Mouse (Mus musculus) lung, postnatal 14 days (tissue): ENCODE data around the gene Bmpr2.

Source experiments
- DNase-seq: peaks from one replicate; pipeline ENCODE4 v3.0.0; 2021

Gene Bmpr2

DNA sequence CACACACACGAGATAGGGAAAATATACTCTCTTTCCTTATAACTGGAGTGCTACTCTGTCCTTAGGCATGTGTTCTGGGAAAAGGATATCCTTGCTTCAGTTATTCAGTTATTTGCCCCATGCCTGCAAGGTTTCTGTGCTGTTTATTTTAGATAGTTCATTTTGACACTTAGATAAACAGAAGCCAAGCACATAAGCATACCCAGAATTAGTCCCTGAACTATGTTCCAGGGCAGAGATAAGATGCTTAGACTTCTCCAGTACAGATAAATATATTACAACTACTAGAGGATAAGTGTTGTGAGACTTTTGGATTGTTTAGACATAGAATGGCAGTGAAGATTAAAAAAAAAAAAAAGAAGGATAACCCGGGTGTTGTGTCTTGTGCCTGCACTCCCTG, 41.2 kb downstream of the Bmpr2 start:
- no peak for DNase-seq

DNA sequence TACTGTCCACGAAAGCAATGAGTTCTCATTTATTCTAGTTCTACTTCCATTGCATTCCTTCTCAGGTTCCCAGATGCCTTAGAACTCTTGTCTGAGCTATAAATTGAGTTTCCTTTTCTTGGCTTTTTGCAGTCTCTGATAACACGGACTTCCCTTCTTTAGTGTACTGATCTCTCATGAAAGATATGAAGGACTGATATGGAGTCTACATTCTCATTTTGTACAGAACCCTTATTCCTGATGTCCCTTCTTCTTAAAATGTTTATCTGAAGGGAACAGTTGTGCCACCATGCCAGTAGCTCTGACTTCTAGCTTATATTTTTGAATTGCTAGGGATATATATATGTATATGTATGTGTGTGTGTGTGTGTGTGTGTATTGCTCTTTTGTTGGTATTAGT, 46.7 kb downstream of the Bmpr2 start:
- DNase-seq = no peak

DNA sequence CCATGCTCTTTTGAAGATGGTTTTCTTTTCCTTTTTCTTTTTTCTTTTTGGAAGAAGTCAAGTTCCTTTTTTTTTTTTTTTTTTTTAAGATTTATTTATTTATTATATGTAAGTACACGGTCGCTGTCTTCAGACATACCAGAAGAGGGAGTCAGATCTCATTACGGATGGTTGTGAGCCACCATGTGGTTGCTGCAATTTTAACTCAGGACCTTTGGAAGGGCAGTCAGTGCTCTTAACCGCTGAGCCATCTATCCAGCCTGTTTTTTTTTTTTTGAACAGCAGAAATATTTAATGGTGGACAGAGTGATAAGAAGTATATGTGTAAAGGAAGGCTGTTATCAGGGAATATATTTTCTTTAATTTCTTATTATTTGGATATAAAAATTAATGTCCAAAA, 49.6 kb downstream of the Bmpr2 start:
- no peak for DNase-seq

DNA sequence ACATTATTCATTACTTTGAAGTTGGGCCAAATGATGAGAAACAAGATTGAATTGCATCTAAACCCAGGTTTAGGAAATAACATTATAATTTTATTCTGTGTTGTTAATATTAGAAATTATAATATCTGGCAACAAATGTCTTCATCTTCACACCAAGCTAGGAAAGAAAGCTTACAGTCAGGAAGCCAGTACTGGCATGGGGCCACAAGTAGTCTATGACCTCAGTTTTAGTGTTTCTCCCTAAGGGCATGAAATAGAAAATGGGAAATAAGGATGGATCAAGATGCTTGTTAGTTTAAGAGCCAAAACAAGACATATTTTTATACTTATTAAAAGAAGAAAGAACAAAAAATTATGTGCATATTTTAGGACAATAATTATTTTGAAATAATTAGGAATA, 62.2 kb downstream of the Bmpr2 start:
- peak; percentile 48 for DNase-seq

DNA sequence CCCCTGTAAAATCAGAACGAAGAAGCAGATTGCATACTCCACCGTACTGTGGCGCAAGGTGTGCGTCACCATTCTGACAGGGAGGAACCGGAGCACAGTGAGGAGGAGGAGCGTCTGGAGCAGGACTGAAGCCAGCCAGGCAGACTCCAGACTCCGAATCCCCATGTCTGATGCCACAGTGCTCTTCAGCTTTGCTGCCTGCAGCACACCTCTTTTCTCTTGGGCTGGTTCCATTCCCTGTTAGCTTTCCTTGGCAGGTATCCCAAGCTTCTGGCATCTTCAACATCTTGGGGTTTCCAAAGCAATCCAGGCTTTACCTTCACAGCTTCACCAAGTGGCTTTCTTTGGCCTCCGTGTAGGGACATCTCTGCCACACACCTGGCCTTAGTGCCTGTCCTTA, 63.4 kb downstream of the Bmpr2 start:
- DNase-seq = no peak

DNA sequence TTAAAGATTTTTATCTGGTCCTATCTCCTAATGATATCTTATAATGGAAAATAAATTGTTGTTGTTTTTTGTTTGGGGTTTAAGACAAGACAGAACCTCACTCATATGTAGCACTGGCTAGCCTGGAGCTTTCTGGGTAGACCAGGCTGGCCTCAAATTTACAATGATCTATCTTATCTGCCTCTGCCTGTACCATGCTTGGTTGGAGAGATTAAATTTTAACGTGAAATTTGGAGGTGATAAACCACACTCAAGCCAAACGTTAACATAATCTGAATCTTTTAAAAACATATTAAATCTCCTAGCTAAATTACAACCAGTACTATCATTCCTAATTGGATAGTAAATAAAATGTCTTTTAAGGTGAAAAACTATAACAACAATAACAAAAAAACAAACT, 66.2 kb downstream of the Bmpr2 start:
- DNase-seq = no peak

DNA sequence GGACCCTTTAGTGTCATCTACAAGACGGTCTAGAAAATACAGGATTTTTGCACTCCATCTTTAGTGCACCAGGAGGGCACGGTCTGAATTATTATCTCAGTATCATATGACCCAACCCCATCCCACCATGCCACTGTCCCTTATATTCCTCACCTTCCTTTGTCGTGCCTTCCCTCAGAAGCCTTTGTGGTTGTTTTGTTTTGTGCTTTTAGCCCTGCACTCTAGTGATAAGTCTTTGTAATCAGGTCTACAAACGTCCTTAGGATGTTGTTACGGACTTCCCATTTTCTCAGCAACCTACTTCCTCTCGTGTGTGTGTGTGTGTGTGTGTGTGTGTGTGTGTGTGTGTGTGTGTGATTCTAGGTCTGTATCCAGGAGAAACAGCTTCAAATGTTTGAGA, 67.0 kb downstream of the Bmpr2 start:
- DNase-seq = no peak

DNA sequence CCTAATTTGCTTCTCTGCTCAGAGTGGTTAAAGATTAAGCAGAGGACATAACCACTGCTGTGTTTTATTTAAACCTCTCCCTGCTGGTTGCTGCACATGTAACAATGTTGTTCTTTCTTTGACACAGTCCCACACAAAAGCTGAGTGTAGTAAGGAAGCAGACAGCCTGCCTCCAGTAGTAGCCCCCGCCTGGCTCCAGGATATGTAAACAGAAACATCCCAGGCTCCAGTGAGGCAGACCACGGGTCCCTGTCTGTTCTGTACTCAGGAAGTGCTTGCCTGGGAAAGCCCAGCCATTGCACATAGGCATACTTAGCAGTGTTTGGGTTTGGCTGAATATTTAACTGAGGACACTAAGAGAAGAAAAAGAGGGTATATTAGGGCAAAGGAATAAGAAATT, 70.5 kb downstream of the Bmpr2 start:
- peak; percentile 68 for DNase-seq

DNA sequence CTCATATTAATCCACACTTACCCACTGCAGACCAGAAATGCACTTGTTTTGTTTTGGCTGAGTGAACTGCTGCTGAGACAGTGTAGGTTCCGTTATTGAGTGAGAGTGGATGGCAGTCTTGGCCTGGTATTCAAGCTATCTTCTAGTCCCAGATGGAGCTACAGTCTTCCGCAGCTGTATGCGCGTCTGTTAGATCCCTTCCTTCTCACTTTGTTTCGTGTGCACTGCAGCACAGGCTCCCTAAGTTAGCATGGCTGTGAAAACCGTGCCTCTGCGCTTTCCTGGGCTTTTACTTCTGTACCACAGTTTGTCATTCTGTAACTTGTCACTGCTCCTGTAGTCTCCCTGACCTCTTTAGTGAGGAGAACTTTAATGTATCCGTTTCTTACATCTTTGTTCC, 85.1 kb downstream of the Bmpr2 start:
- no peak for DNase-seq

DNA sequence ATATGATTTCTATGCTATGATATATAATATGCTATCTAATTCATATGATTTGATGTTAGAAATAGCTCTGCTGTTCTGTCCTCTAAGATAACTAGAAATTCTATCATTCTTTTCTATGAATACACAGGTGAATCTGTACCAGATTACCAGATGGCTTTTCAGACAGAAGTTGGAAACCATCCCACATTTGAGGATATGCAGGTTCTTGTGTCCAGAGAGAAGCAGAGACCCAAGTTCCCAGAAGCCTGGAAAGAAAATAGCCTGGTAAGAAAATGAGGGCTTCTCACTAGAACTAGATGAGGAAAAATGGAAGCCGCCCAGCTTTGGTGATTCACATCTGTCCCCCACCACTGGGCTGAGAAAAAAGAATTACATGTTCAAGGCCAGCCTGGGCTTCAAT, 95.8 kb downstream of the Bmpr2 start:
- no peak for DNase-seq

DNA sequence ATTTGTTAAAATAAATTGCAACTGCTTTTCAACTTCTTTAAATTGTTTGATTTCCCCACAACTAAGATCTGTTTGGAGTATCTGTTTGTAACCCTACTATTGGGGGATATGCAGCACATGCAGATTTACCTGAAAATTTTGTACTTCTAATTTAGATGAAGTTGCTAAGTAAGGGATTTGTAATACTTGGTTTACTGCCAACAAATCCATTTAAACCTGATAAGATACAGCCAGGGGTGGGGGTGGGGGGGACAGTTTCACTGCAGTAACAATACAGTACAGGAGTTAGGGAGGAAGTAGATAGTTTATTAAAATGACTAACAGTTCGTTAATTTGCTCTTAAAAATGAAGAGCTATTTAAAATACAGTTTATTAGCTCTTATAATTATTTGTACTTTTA, 98.9 kb downstream of the Bmpr2 start:
- no peak for DNase-seq

DNA sequence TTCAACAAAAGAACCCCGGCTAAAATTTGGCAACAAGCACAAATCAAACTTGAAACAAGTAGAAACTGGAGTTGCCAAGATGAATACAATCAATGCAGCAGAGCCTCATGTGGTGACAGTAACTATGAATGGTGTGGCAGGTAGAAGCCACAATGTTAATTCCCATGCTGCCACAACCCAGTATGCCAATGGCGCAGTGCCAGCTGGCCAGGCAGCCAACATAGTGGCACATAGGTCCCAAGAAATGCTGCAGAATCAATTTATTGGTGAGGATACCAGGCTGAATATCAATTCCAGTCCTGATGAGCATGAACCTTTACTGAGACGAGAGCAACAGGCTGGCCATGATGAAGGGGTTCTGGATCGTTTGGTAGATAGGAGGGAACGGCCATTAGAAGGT, 104.8 kb downstream of the Bmpr2 start:
- no peak for DNase-seq

DNA sequence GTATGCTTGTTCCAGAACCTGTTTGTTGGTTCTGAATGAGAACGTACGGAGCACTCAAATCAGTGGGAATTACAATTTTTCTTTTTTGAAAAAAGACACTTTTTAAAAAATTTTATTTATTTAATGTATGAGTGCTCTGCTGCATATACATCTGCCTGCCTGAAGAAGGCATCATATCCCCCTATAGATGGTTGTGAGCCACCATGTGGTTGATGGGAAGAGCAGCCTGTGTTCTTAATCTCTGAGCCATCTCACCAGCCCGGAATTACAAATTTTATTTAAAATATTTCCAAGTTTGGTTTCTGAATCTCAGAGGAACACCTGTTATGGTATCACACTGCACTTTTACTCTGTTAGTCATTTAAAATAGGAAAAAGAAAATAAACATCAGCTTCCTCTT, 110.8 kb downstream of the Bmpr2 start:
- DNase-seq = no peak

DNA sequence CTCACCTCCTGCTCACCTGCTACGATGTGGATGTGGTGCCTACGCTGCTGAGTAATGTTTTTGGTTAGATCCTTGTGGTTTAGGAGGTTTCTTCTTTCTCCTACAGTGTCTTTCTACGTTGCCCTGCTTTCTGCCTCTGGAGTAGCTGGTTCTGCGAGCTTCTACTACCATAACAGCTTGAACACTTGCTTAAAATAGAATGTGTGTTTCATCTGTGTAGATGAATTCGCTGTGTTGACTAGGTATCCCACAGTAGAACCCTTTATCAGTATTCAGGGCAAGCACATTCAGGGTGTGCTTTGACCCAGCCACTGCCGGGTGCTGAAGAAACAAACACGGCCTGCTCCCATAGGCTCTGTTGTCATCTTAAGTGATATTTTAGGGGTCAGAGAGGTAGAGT, 114.9 kb downstream of the Bmpr2 start:
- no peak for DNase-seq

DNA sequence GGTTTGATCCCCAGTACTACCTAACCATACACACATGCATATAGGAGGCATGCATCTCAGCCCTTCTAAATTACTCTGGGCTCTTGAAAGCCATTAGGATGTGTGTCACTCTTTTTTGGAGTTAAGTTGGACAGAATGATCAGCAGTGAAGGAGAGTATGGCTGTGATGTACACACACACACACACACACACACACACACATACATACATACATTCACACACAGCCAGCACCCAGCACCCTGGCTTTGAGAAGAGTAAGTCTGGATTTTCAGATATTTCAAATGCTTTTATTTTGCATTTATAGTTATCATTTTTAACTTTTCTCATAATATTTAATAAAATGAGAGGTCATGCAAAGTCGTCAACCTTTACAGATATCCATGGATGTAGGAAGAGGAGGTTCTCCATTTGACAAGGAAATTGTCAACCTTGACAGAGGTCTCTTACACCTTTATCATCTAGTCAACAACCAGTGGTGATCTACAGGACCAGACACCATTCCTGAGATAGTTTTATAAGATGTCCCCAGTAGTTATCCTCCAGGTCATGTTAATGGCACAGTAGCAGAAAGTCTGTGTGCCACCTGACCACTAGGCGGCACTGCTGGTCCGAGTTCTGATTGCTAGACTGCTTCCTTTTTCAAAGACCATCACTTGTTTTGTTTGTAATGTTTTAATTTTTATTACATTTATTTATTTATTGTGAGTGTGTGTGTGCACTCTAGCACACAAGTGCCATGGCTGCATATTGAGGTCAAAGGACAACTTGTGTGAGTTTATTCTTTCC, 120.3 kb downstream of the Bmpr2 start:
- peak; percentile 88 for DNase-seq

DNA sequence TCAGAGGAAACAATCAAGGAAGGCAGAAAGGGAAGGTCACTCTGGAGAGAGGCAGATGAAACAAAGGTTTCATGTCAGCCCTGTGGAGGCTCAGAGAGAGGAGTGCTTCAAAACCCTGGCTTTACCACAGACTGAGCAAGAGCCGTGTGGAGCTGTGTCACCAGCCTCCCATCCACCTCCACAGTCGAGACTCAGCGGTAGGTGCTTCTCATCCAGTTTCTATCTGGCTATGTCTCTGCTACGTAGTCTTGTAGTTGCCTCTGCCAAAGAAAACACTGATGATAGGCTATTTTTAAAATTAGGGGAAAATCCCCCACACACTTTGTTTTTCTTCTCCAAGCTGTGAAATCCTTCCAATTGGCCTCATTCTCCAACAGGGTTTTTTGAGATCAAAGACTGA, 123.7 kb downstream of the Bmpr2 start:
- no peak for DNase-seq

DNA sequence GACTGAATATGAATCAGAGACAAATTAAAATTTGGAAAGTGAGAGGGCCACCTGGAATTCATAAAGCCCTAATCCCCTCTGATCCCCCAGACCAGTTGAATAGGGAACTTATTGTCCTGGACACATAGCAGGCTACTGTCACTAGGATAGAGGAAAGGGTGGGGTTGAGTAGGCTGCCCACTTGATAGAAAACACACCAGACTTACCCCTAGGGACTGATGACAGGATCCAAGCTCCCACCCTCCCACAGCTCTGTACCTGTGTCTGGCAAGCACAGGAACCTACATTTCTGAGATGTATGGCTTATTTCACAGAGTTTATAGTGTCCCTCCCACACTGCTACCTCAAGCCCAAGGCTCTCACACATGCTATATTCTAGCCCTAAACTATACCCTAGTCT, 124.8 kb downstream of the Bmpr2 start:
- no peak for DNase-seq

DNA sequence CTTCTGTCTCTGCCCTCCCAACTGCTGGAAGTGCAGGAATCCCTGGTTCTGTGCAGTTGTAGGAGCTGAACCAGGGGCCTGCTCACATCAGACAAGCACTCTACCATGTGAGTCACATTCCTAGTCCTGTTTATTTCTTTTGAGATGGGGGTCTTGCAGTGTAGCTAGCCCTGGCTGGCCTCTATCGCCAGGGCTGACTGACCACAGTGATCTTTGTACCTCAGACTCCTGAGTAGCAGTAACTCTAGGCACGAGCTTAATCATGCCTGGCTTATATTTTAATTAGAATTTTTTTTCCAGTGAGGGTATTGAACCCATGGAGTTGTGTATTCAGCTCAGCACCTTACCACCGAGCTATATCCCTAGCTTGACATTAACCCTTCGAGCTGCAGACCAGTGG, 128.0 kb downstream of the Bmpr2 start:
- no peak for DNase-seq

DNA sequence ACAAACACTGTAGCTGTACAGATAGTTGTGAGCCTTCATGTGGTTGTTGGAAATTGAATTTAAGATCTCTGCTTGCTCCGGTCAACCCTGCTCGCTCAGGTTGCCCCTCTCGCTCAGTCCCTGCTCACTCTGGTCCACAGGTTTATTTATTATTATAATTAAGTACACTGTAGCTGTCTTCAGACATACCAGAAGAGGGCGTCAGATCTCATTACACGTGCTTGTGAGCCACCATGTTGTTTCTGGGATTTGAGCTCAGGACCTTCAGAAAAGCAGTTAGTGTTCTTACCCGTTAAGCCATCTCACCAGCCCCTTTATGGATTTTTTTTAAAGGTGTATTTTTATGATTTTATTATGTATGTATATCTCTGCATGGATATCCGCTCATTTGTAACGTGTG, 129.6 kb downstream of the Bmpr2 start:
- no peak for DNase-seq

DNA sequence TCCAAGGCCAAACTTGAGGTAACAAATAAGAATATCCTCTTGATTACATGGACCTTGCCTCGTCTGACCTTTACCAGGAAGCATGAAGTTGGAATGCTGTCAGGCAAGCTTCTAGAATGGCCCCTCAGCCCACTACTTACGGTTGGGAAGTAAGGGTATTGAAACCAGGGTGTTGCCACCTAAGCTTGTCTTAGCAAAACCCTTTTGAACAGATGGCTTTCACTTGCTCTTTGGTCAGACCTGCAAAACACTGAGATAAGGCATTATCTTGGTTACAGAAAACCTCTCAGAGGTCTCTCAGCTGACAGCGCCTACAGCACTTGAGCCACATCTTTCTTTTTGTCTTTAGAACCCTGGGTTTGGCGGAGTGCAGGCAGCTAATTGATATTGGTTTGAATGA, 130.8 kb downstream of the Bmpr2 start:
- no peak for DNase-seq

DNA sequence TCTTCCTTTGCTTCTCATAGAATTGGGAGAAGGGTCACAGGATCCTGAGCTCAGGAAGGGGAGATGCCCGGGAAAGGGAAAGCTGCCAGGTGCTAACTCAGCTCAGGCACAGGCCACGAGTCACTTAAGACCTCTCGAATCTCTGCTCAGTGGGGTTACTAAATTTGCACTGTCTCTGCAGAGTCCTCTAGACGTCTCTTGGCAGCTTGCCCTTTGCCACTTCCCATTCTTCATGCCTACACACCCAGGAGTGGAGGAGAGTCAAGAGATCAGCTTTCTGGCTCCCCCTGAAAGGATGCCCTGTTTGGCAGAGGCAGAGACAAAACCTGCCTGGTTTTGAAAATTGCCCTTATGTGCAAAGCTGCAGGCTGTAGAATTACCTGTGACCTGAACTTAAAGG, 132.3 kb downstream of the Bmpr2 start:
- peak; percentile 82 for DNase-seq

DNA sequence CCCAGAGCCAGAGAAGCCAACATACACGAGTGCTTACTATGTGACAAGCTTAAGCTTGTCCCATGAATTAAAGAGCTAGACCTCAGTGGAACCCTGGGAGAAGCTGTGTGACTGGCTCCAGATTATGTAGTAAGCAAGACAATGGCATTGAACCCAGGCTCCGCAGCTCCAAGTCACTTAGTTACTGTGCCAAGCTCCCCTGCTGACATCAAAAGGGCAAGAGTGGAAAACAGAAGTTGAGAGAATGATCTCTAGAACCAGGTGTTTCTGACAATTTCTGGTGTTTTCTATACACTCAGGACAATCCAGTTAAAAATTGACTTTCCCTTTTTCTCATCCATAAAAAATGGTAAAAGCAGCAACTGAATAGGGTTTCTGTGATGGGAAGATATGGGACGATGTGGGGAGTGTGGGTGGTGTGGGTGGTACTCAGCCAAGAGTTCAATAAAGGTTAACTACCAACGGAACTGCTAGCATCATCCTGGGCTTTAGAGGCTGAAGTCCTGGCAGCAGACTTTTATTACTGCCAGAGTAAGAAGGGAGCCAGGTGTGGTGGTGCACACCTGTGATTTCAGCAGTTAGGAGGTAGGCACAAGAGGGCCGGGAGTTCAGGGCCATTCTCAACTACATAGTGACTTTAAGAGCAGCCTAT, 134.1 kb downstream of the Bmpr2 start:
- no peak for DNase-seq

DNA sequence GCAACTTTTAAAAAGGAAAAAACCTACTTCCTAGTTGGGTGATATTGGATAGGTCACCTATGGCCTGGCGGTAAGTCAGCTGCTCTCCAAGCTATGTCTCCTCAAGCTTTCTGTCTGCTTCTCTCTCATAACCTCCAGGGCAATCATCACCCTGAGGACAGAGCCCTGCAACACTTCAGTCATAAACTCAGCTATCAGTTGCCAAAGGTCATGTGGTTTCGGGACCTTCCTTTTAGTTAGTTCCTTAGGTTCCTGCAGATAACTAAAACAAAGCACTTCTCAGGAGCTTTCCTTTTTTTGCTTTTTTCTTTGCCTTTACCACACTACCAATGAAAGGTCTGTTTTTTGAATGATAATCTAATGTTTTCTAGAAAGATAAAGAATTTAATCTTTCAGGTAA, 136.5 kb downstream of the Bmpr2 start:
- no peak for DNase-seq

DNA sequence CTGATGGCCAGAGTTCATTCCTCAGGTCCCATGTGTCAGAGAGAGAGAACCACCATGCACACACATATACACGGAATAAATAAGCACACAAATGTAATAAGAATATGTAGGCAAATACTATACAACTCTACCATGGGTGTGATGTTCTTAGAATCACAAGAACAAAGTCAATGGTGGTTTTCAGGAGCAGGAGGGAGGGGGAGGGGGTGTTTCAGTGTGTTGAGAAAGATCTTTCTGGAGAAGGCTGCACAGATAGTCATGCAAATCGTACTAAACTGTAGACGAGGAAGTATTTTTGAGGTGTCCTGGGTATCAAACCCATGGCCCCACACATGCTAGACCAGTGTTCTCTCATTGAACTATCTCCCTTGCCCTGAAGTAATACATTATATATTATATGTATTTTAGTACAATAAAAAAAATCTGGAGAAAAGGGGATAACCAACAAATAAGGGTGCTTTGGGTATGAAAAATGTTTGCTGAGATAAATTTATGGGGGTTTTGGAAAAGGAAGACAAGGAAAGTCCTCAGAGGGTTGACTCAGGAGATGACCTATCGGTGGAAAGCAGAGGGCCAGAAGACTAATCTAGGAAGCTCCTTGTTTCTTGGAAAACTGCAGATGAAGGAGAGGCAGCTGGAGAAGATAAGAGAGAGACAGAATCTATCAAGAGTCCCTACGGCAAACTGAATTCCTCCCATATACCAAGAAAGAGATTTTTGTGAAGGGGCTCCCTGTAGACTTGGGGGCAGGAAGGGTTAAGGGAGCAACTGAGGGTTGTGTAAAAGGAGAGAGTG, 138.1 kb downstream of the Bmpr2 start:
- no peak for DNase-seq
